Mouse (Mus musculus) intestine, embryonic 16.5 days (tissue): ENCODE results near the gene Moxd1. TPM values are rescaled to one million over a fixed set of nuclear protein-coding genes. Genes with fewer than 3 reads are reported as not detected.

Experiments used
- ATAC-seq: fragments of 200-750 bp; cut with Nextera tagmentation; 2 replicates; pipeline ENCODE4 v1.8.0; 2017; ENCODE audit warnings: moderate TSS enrichment, moderate library complexity
- H3K27ac ChIP-seq: fragments of 300-500 bp; sonication (generic); 2 replicates; pipeline ENCODE4 v1.5.1; 2014; ENCODE audit warnings: mild to moderate bottlenecking, low read length
- H3K27me3 ChIP-seq: fragments of 300-500 bp; sonication (generic); replicated peaks from 2 replicates; pipeline ENCODE4 v1.6.1; 2014; ENCODE audit warnings: low read length, control low read depth, mixed read lengths; ENCODE audit not compliant: control insufficient read depth, insufficient read depth
- H3K36me3 ChIP-seq: fragments of 300-500 bp; sonication (generic); 2 replicates; pipeline ENCODE4 v1.6.1; 2014; ENCODE audit warnings: low read length, control low read depth; ENCODE audit not compliant: control insufficient read depth, insufficient read depth
- H3K4me1 ChIP-seq: fragments of 300-500 bp; sonication (generic); 2 replicates; pipeline ENCODE4 v1.6.1; 2014; ENCODE audit warnings: low read length, control low read depth, mixed read lengths; ENCODE audit not compliant: control insufficient read depth, insufficient read depth
- H3K4me2 ChIP-seq: fragments of 300-500 bp; sonication (generic); 2 replicates; pipeline ENCODE4 v1.6.1; 2014; ENCODE audit warnings: low read depth, low read length, control low read depth
- H3K4me3 ChIP-seq: fragments of 300-500 bp; sonication (generic); 2 replicates; pipeline ENCODE4 v1.5.1; 2014; ENCODE audit warnings: mild to moderate bottlenecking, low read length
- H3K9ac ChIP-seq: fragments of 300-500 bp; sonication (generic); 2 replicates; pipeline ENCODE4 v1.6.1; 2014; ENCODE audit warnings: low read depth, low read length
- H3K9me3 ChIP-seq: fragments of 300-500 bp; sonication (generic); 2 replicates; pipeline ENCODE4 v1.6.1; 2016; ENCODE audit warnings: low read length, control low read depth; ENCODE audit not compliant: control insufficient read depth
- WGBS: fragments of 180-500 bp; shearing (Covaris S2); extraction: QIAGEN DNeasy Blood & Tissue Kit; methylation state at CpG from one replicate; pipeline ENCODE4 v1.1.7; 2014; 5-methylcytosine and 5-hydroxymethylcytosine counted together
- polyA plus RNA-seq: library from polyadenylated mRNA; unstranded; fragments of >200 nt; fragmentation: Nextera tagmentation; extraction: Ambion mirVana; gene quantifications from 2 replicates; pipeline ENCODE4 v1.2.1, GENCODE M21; 2015

Gene Moxd1
- polyA plus RNA-seq, 1 experiment from 2014 or later = 11.7 TPM

GRCm38 (mm10) chr10:24258885-24259284 lies 35.6 kb downstream of the Moxd1 start:
- H3K36me3 ChIP-seq = no peaks in the 10 kb centered on the region
- H3K9ac ChIP-seq = no peak overlapping the region
- H3K4me2 ChIP-seq = no peak overlapping the region
- no peak overlapping the region for H3K27ac ChIP-seq
- ATAC-seq = no peak
- no peaks in the 10 kb centered on the region for H3K9me3 ChIP-seq
- no peaks in the 10 kb centered on the region for H3K27me3 ChIP-seq
- 38% methylated on average over 3 of the region's 3 CpGs for WGBS
- no peaks in the 10 kb centered on the region for H3K4me1 ChIP-seq
- H3K4me3 ChIP-seq = no peak overlapping the region

DNA sequence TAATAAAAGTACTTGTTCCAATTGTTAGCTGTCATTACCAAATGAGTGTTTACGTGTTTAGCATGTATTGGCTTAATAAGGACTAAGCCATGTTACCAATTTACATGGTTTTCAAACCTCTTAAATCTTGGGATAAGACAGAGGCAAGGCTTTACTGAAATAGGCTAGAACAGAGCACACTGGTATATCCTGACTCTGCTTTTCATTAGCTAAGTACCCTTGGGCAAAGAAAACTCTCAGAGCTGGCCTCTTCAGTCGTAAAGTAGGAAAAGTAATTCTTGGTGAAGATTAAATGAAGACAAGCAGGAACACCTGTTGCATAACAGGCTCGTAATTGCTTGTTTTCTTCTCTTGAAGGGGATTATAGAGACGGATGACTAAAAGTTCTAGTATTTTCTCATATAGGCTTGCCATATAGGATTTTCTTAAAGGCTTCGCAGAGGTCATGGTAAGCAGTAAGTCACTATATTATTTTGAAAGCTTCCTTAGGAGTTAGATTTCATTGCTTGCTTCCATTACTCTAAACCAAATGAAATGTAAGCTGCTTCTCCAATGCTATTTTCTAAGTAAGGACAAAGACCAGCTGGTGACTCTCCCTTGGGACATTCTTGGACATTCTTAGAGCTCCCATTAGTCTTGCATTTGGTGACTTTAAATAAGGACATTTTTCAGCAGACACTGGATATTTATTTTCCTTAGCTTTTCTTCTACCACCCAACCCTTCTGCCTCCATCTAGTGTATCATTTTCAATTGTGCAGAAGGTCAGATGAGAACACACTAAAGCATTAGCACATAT lies 36.7 kb downstream of the Moxd1 start:
- no peak overlapping the region for H3K4me3 ChIP-seq
- H3K36me3 ChIP-seq = no peaks in the 10 kb centered on the region
- no peak overlapping the region for H3K27ac ChIP-seq
- no peak overlapping the region for H3K4me2 ChIP-seq
- no peaks in the 10 kb centered on the region for H3K27me3 ChIP-seq
- no peaks in the 10 kb centered on the region for H3K4me1 ChIP-seq
- WGBS = 72% methylated on average over 5 of the region's 5 CpGs
- no peak for ATAC-seq
- no peaks in the 10 kb centered on the region for H3K9me3 ChIP-seq
- no peak overlapping the region for H3K9ac ChIP-seq

GRCm38 (mm10) chr10:24267520-24267919 lies 44.2 kb downstream of the Moxd1 start:
- no peak for ATAC-seq
- Histone ChIP-seq H3K4me1 (no peaks in the 10 kb centered on the region), H3K9me3 (no peaks in the 10 kb centered on the region), H3K4me3 (no peak overlapping the region), H3K27ac (no peak overlapping the region), H3K4me2 (no peak overlapping the region), H3K36me3 (no peaks in the 10 kb centered on the region), H3K27me3 (no peaks in the 10 kb centered on the region), H3K9ac (no peak overlapping the region)
- 65% methylated on average over 2 of the region's 2 CpGs for WGBS

GRCm38 (mm10) chr10:24271077-24271637 lies 47.8 kb downstream of the Moxd1 start:
- no peaks in the 10 kb centered on the region for H3K36me3 ChIP-seq
- 40% methylated on average over 6 of the region's 6 CpGs for WGBS
- H3K27me3 ChIP-seq = no peaks in the 10 kb centered on the region
- H3K9me3 ChIP-seq = no peaks in the 10 kb centered on the region
- H3K4me3 ChIP-seq = no peak overlapping the region
- H3K9ac ChIP-seq = no peak overlapping the region
- H3K4me2 ChIP-seq = no peak overlapping the region
- ATAC-seq = no peak
- H3K4me1 ChIP-seq = no peaks in the 10 kb centered on the region
- H3K27ac ChIP-seq = no peak overlapping the region

- no peak overlapping the region for H3K9ac ChIP-seq
- no peak overlapping the region for H3K4me2 ChIP-seq
- H3K36me3 ChIP-seq = no peaks in the 10 kb centered on the region
- no peak overlapping the region for H3K27ac ChIP-seq
- ATAC-seq = no peak
- H3K27me3 ChIP-seq = no peaks in the 10 kb centered on the region
- no peaks in the 10 kb centered on the region for H3K4me1 ChIP-seq
- H3K9me3 ChIP-seq = no peaks in the 10 kb centered on the region
- no peak overlapping the region for H3K4me3 ChIP-seq
- WGBS = 36% methylated on average over 7 of the region's 7 CpGs
Measured at GRCm38 (mm10) chr10:24276211-24276610, 52.9 kb downstream of the Moxd1 start.

DNA sequence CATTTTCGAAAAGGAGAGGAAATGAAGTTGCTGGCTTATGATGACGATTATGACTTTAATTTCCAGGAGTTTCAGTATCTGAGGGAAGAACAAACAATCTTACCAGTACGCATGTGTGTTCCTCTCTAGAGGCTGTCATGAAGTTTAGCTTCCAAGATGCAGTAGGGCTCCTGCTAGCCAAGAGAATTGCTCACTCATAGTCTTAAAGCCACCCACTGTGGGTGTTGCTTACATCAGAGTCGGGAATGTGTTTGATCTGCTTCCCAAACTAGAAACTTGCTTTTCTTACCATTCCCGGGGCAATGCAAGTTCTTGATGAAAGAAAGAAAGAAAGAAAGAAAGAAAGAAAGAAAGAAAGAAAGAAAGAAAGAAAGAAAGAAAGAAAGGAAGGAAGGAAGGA lies 59.3 kb downstream of the Moxd1 start:
- H3K36me3 ChIP-seq = no peaks in the 10 kb centered on the region
- no peak overlapping the region for H3K27ac ChIP-seq
- H3K4me1 ChIP-seq = no peaks in the 10 kb centered on the region
- WGBS = 62% methylated on average over 5 of the region's 5 CpGs
- no peak overlapping the region for H3K4me3 ChIP-seq
- no peaks in the 10 kb centered on the region for H3K27me3 ChIP-seq
- H3K9me3 ChIP-seq = no peaks in the 10 kb centered on the region
- no peak for ATAC-seq
- no peak overlapping the region for H3K9ac ChIP-seq
- H3K4me2 ChIP-seq = no peak overlapping the region

DNA sequence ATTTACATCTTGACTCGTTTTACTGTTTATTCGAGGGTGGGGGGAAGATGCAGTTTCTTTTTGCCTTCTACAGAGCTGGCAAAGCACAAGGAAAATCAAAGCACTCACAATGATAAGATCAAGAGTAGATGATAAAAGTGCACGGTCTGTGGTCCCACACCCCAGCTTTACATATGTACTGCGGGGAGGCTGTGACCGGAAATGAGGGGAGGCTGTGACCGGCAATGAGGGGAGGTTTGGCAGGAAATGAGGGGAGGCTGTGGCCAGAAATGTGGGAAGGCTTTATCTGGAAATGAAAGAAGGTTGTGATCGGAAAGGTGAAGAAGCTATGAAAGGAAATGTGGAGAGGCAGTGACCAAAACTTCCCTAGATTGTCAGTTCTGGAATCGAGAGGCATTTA lies 68.3 kb downstream of the Moxd1 start:
- no peaks in the 10 kb centered on the region for H3K4me1 ChIP-seq
- H3K9me3 ChIP-seq = no peaks in the 10 kb centered on the region
- no peak overlapping the region for H3K4me2 ChIP-seq
- 67% methylated on average over 8 of the region's 8 CpGs for WGBS
- H3K9ac ChIP-seq = no peak overlapping the region
- H3K36me3 ChIP-seq = no peaks in the 10 kb centered on the region
- no peak for ATAC-seq
- H3K27me3 ChIP-seq = no peaks in the 10 kb centered on the region
- H3K27ac ChIP-seq = no peak overlapping the region
- no peak overlapping the region for H3K4me3 ChIP-seq

DNA sequence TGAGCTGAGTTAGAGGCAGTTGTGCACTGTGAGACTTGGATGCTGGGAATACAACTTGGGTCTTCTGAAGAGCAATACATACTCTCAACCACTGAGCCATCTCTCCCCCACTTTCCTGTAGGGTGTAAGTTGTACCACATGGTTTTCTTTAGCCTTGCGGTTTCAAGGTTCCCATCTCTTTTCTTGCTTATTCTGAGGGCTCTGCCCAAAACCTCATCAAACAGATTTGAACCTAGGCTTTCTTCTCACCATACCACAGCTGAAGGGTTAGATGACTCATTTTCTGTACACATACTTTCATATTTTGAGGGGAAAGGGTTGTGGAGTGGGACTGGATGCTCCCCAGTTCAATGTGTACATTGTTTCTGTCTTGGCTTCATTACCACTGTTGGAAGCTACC lies 69.4 kb downstream of the Moxd1 start:
- Histone ChIP-seq H3K36me3 (no peaks in the 10 kb centered on the region), H3K4me3 (no peak overlapping the region), H3K9ac (no peak overlapping the region), H3K9me3 (no peaks in the 10 kb centered on the region), H3K27ac (no peak overlapping the region), H3K27me3 (no peaks in the 10 kb centered on the region), H3K4me2 (no peak overlapping the region), H3K4me1 (no peaks in the 10 kb centered on the region)
- WGBS = 94% methylated on average over 1 of the region's 1 CpGs
- no peak for ATAC-seq

- no peak overlapping the region for H3K4me3 ChIP-seq
- no peak for ATAC-seq
- H3K4me2 ChIP-seq = no peak overlapping the region
- H3K27ac ChIP-seq = no peak overlapping the region
- H3K36me3 ChIP-seq = no peaks in the 10 kb centered on the region
- H3K9ac ChIP-seq = no peak overlapping the region
- H3K27me3 ChIP-seq = no peaks in the 10 kb centered on the region
- no peaks in the 10 kb centered on the region for H3K9me3 ChIP-seq
- 48% methylated on average over 4 of the region's 4 CpGs for WGBS
- no peaks in the 10 kb centered on the region for H3K4me1 ChIP-seq
Measured at GRCm38 (mm10) chr10:24296608-24297007, 73.3 kb downstream of the Moxd1 start.

- H3K27ac ChIP-seq = no peak overlapping the region
- no peak for ATAC-seq
- 0% methylated on average over 1 of the region's 1 CpGs for WGBS
- H3K4me2 ChIP-seq = no peak overlapping the region
- no peak overlapping the region for H3K4me3 ChIP-seq
- no peaks in the 10 kb centered on the region for H3K4me1 ChIP-seq
- H3K9ac ChIP-seq = no peak overlapping the region
- H3K36me3 ChIP-seq = no peaks in the 10 kb centered on the region
- no peaks in the 10 kb centered on the region for H3K27me3 ChIP-seq
- no peaks in the 10 kb centered on the region for H3K9me3 ChIP-seq
Measured at GRCm38 (mm10) chr10:24297792-24298191, 74.5 kb downstream of the Moxd1 start.
